Mouse (Mus musculus): Measurements from ENCODE around the gene Nup50.

Gene Nup50

GRCm38 (mm10) chr15:84922884-84923507 is at the start of gene Nup50:
TSS of gene Nup50 (plus strand) at chr15:84923411.
- peak; percentile 100 for DNase-seq (ENCODE audit: low read depth)

- DNase-seq (ENCODE audit: low read depth): no peak
Observed at GRCm38 (mm10) chr15:84873867-84874266, 49.3 kb upstream of the Nup50 start.

DNA sequence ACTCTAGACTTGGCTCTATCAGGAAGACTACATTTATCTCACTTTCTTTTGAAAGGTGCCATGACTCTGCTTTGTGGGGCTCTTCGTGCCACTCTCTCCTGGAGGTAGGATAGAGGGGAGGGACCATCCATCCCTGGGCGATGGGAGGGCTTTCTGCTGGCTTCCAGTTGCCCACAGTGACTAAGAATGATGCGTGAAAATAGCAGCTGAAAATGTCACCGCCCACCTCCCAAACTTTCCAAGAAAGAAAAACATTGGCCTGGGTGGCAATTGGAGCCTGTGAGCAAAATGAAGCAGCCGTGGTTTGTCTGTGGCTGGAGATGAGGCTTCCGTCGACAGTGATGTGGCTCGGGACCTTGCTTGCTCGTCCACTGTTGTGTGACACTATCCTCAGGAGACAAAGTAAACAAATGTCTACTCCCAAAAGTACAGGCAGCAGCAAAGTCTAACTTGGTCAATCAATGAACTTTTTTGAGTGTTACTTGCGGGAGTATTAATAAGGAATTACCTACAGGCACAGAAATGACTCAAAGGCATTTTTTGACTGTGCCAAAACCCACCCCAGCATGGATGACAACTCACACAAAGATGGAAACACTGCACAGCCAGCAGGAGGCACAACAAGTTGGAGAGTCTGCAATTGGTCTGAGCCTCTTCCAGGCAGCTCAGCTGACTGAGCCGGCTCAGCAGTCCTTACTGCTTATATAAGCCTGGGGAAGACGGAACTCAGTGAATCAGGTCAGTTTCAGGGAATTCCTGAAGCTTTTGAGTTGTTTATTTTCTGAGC is 46.0 kb upstream of the Nup50 start:
- no peak for DNase-seq (ENCODE audit: low read depth)

DNA sequence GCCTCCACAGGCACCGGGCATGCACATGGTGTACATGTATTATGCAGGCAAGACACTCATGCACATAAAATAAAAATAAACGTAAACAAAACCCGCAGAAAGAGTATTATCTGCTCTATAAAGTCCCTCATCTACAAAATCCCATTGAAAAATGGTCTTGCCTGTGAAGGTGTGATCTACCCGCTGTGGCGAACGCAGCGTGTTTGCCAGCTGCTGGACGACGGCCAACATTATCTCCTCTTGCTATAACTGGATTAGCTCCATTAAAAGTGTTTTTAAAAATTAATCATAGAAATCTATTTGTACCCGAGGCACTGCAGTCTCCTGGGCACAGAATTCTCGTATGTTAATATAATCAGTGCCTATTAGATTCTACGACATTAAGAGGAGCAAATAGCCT is 35.1 kb upstream of the Nup50 start:
- no peak for DNase-seq (ENCODE audit: low read depth)

- no peak for DNase-seq (ENCODE audit: low read depth)
Observed at GRCm38 (mm10) chr15:84891246-84891645, 32.0 kb upstream of the Nup50 start.

GRCm38 (mm10) chr15:84891658-84892057 is 31.6 kb upstream of the Nup50 start:
- peak; percentile 79 for DNase-seq (ENCODE audit: low read depth)

GRCm38 (mm10) chr15:84896216-84896615 is 27.0 kb upstream of the Nup50 start:
- peak; percentile 60 for DNase-seq (ENCODE audit: low read depth)

DNA sequence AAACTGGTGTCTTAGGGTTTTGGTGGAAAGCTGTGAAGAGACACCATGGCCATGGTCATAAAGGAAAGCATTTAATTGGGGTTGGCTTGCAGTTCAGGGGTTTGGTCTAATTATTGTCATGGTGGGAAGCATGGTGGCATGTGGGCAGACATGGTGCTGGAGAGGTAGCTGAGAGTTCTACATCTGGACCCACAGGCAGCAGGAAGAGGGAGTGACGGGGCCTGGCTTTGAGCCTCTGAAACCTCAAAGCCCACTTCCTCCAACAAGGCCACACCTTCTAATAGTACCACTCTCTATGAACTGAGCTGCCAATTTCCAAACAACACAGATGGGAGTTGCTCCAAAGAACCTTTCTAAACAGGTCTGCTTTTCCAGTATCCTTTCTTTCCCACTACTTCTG is 26.5 kb upstream of the Nup50 start:
- DNase-seq (ENCODE audit: low read depth): peak; percentile 64

DNA sequence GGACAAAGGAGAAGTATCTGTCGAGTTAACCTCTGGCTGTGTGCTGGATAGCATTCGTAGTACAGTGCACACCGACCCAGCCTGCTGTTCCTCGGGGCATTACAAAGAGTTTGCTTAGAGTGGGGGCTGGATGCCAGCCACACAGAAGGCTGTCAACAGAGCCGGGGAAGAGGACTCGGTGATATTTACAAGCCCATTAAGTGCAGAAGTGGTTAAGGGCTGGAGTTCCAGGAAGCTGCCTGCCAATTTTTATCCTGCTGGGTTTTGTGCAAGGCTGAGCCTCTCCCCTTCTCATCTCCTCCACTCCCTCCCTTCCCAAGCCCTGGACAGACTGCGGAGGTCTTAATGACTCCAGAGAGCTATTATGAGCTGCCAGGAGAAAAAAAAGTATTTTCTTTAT is 25.1 kb upstream of the Nup50 start:
- DNase-seq (ENCODE audit: low read depth): no peak

DNA sequence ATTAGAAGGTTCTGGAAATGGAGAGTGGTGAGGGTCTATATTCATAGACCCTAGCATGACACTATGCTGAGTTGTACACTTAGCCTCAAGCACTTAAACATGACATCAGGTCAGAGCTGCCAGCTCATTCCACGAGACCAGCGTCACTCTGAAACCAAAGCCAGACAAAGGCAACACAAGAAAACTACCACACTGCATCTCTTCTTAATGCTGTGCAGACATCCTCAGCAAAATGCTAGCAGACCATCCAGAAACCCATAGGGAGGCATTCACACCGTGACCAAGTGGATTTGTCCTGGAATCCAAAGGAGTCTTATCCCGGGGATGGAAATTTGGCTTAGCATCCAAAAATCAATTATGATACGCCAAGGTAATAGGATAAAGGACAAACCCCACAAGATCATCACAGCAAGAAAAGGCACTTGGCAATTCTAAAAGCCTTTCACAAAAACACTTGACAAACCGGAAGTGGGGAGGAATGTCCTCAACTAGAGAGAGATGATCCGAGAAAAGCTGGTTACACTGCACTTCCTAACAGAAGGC is 19.3 kb upstream of the Nup50 start:
- DNase-seq (ENCODE audit: low read depth): no peak

DNA sequence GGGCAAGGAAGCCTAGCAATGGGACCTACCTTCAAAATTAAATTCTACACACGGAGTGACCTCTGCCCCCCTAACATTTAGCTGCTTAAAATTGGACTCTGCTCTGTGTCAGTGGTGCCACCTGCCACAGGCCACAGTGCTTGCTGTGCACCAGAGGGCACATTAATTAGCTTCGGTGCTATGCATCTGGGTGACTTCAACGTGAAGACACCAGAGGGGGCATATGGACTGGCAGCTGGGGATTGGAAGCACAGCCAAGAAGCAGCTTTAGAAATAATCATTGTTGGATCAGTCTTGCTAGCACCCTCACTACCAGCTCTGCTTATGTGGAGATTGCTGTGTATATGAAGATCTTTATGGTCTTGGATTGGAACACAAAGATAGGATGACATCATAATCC is 10.0 kb upstream of the Nup50 start:
- no peak for DNase-seq (ENCODE audit: low read depth)

GRCm38 (mm10) chr15:84919938-84920337 is 3.3 kb upstream of the Nup50 start, which contains the start of gene Gm29666:
TSS of gene Gm29666 (minus strand) at chr15:84920038.
- DNase-seq (ENCODE audit: low read depth): no peak

DNA sequence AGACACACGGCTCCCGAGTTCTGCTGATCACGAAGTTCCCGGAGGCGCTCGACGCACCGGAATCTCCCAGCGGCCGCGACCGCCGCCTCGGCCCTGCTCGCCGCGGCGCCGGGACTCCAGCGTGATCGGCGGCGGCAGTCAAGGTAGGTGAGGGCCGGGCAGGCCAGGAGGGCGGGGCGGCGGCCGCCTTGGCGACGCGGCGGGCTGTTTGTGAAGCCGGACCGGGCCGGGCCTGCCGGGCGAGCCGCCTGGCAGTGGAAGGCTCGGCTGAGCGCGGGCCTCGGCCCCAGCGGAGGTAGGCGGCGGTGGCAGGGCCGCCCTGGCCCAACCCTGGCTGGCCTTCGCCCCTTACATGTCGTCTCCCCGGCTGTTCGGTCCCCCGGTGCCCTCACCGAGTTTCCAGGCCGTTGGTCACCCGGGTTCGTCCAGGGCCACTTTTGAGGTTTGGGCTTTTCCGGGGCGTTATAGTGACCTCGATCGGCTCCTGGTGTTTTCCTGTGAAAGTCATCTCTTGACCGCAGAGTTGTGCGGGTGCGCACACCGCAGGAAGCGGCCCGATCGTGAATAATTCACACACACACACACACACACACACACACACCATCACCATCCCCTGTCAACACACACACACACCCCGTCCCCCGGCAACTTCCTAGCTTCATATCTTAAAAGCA is 434 bp downstream of the Nup50 start:
- peak; percentile 71 for DNase-seq (ENCODE audit: low read depth)

GRCm38 (mm10) chr15:84924781-84925315 is 1.6 kb downstream of the Nup50 start:
- peak; percentile 79 for DNase-seq (ENCODE audit: low read depth)

GRCm38 (mm10) chr15:84925495-84926018 is 2.3 kb downstream of the Nup50 start:
- peak; percentile 54 for DNase-seq (ENCODE audit: low read depth)

GRCm38 (mm10) chr15:84932351-84932750 is 9.1 kb downstream of the Nup50 start:
- no peak for DNase-seq (ENCODE audit: low read depth)

DNA sequence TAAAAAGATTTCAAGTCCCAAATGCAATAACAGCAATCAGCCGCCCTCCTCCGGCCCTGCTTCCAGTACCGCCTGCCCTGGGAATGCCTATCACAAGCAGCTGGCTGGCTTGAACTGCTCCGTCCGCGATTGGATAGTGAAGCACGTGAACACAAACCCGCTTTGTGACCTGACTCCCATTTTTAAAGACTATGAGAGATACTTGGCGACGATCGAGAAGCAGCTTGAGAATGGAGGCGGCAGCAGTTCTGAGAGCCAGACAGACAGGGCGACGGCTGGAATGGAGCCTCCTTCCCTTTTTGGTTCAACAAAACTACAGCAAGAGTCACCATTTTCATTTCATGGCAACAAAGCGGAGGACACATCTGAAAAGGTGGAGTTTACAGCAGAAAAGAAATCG is 11.7 kb downstream of the Nup50 start:
- no peak for DNase-seq (ENCODE audit: low read depth)

DNA sequence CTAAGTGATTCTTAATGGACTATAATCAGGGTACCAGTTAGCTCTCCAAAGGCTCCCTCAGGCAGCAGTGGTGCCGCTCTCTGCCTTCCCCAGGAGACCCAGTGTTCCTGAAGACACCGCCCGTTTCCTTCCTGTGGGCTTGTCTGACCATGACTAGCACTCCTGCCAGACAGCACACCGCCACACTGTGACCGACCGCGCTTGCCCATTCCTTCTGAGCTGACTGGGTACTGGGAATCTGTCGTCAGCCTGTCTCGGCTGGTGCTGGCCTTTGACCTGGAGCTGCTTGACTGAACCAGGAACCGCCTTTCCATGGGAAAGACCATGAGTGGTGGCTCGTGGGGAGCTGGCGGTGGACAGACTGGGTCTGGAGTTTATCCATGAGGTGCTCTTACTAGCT is 16.9 kb downstream of the Nup50 start:
- DNase-seq (ENCODE audit: low read depth): no peak

DNA sequence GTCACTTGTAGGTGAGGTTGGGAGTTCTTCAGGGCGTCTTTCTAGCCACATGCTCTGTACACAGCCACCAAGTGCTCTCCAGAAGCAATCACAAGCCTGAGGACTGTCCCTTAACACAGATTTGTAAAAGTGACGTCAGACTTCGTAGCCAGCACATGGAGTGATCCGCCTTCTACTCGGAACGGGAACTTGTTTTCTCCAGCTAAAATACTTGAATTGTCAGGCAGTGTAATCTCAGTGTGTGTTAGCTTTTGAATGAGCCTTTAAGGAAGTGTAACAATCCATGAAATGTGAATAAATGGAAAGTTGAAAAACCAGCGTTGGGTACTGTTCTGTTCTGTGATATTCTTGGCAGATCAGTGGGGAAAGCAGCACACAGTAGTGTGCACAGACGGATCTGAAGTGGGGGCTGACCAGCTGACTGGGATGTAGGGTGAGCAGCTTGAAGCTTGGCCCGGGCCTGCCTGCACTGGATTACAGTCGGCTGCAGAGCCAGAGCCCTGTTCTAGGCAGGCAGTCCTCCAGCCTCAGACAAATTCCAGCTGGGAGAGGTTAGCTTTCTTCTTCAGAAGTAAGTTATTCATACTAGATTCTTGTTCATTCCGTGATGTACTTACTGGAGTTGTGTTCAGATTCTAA is 19.6 kb downstream of the Nup50 start:
- no peak for DNase-seq (ENCODE audit: low read depth)

DNA sequence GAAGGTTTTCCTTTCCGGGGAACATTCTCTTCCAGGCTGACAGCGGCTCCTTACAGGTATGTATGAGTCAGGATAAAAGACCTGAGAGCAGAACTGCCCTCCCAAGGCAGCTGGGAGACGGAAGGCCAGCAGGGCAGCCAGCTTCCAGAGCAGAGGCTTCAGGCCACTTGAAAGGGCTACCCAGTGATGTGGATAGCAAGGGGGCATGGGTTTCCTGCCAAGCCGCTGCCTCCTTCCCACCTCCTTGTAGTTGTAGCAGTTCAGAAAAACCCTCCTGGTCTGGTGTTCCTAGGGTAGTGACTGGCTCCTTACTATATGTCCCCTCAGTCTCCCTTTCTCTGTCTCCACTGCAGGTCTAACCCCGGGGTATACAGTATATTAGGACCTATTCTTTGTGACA is 21.1 kb downstream of the Nup50 start:
- no peak for DNase-seq (ENCODE audit: low read depth)

- DNase-seq (ENCODE audit: low read depth): no peak
Observed at GRCm38 (mm10) chr15:84948990-84949389, 25.8 kb downstream of the Nup50 start.

DNA sequence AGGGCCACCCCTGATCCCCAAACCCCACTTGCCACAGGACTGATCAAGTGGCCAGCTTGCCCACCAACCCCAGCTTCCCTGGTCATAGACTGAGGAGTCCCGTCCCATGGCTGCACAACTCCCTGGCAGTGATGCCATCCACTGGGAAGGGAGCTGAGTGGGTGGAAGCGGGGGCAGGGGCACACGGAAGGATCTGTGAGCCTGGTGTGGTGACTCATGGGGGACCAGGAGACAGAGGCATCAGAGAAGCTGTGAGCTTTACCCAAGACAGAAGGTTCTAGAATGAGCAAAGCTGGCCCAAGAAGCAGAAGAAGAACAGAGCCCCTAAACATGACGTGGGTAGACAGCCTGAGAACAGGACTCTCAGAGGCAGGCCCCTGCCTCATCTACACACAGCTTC is 26.8 kb downstream of the Nup50 start:
- no peak for DNase-seq (ENCODE audit: low read depth)

Data from induced T-regulatory cell, adult 2 months (primary cell).